Mouse (Mus musculus) megakaryocyte, adult 5-6 weeks (primary cell): ENCODE data around the gene Cnppd1. TPM values are rescaled to one million over a fixed set of nuclear protein-coding genes. Genes with fewer than 3 reads are reported as not detected.

Experiments
- ATAC-seq: 2 replicates; pipeline ENCODE4 v1.8.0; 2016; ENCODE audit warnings: mild to moderate bottlenecking, inconsistent platforms; ENCODE audit not compliant: poor library complexity, severe bottlenecking
- total RNA-seq, 2 experiments: library from RNA; stranded (forward) in 1 of 2; stranded (reverse) in 1 of 2; fragments of 153-499, 151-499 nt in 1 of 2; fragments of 221-1000, 200-1000 nt in 1 of 2; gene quantifications; 2 replicates each; pipeline versions ENCODE4 v1.2.3 to v1.2.4; 2015 to 2017

Gene Cnppd1
- total RNA-seq, 2 experiments from 2014 or later = 31.1 to 50.6 TPM

DNA sequence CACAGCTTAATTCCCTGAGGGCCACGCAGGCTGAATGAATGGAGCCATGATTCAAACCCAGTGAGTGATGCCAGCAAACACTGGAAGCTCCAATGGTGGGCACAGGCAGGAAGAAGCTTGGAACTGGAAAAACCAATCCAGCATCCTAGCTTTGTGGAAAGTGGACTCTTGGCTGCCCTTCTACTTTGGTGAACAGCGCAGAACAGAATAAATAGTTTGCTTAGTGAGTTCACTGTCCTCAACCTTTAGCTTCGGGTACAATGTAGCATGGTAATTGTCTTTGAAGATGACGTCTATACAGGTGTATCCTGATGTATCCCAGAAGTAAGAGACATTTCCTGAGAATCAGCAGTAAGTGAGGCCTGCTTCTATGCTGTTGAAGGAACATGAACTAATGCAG, 6.2 kb upstream of the Cnppd1 start:
- no peak for ATAC-seq

DNA sequence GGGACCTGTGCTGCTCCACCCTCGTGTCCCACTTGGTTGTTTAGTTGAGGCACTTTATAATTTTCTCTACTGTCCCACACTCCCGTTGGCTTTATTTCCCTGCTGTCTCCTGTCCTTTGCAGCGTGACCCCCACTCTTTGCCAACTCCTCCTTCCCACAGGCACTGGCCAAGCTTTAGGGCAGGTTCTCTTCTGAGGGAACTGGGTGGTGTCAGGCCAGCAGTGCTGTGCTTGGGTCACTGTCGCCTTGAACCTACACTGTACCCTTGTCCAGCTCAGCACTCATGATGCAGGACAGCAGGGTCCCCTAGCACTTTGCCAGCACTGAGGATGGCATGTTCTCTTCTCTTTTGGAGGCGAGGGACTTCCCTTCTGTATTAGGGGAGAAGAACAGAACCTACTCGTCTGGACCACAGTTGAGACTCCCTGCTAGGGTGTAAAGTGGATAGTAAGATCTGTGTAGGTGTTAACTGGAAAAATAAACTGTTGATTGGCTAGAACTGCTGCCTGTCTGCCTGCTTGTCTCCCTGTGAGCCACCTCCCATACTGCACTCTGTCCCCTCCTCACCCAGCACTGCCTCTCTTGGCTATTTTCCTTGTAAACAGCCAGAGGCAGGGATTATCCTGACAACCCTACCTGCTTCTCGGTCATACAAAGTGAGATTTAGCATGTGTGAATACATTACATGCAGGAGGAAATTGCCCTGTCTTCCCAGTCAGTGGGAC, 5.1 kb upstream of the Cnppd1 start:
- ATAC-seq = no peak

DNA sequence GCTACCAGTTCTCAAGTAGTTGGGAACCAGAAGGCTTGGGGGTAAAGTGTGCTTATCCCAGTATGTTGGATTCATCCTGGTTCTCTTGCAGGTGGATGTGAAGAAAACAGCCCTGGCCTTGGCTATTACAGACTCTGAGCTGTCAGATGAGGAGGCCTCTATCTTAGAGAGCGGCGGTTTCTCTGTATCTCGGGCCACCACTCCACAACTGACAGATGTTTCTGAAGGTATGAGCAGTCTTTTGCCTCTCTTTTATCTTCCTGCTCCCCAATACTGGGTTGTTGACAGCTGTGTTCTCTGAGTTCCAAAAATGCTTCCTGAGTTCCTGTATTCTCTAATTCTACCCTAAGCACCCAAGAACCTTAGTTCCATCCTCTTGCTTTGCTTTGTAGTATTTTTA, 3.1 kb upstream of the Cnppd1 start:
- no peak for ATAC-seq

DNA sequence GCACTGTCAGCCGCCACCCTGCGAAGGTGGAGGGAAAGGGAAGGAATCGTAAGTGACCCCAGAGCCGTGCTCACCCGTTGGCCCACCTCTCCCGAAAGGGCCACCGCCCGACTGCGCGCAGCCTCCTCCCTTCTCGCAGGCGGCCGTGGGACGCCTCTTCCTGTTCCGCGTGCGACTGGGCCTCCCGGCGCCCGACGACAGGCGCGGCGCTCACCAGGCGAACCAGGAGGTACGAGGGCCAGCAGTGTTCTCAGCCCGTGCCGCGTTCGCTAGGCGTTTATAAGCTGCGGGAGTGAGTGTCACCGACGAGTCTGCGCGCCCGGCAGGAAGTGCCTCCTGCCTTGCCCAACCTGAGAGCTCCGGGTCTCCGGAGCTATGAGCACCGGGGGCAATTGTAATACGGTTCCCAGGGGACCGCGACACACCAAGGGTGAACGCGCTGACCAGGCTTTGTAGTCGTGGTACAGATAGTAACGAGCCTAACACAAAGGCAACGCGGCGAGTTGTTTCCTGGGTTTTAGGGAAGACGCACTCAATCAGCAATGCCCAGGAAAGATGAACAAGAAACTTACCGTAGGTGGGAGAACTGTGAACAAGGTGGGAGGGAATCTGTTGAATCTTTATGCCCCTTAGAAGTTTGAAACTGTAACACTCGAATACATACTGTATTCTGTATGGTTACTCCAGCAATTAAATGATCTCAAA, 873 bp downstream of the Cnppd1 start:
- peak; percentile 71 for ATAC-seq

DNA sequence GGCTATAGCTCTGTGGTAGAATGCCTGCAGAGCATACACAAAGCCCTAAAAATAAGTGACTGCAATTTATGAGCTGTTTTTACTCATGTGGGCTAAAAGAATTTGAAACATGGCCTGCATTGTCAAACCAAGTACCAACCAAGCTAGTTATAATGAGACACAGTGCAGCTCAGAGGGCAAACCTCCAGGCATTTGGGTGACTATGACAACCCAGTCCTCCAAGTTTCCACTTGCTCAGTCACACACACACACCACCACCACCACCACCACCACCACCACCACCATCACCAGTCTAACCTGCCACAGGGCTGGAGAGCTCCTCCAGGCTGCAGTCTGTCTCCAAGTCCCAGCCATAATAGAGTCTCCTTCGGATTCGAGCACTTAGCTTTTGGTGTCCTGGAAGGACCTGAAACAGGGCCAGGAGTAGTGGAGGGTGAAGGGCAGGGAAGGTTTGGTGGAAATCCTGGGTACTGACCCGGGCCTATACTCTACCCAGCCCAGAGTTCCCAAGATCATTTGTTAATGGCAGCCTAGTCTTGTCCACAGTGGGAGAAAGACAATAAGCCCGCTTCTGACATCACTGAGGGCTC, 1.8 kb downstream of the Cnppd1 start:
- no peak for ATAC-seq

DNA sequence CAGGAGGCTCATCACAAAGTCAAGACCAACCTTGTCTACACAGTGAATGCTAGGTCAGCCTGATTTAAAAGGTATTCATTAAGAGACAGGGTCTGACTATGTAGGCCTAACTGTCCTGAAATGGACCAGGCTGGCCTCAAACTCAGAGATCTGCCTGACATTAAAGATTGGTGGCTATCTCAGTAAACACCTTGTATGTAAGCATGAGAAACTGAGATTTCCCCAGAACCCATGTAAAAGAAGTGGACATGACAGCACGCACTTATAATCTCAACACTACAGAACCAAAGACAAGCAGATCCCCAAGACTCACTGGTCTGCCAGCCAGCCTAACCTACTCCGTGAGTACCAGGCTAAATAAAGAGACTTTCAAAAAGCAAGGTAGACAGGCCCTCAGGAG, 4.1 kb downstream of the Cnppd1 start:
- ATAC-seq = no peak

DNA sequence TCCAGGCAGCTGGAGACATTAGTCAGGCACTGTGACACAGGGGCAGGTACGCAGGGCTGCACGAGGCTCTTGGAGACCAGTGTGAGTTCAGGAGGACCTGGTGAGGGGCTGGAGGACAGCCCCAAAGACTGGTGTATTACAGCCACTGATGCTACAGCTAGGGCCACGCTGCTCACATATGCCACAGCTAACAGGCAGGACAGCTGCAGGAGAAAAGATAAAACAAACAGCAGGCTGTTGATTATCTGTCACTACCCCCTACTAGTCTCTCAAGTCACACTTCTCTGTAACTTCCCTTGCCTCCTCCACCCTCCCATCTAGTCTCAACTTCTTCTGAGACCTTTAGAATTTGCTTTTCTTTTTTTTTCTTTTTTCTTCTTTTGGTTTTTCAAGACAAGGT, 5.8 kb downstream of the Cnppd1 start:
- no peak for ATAC-seq

DNA sequence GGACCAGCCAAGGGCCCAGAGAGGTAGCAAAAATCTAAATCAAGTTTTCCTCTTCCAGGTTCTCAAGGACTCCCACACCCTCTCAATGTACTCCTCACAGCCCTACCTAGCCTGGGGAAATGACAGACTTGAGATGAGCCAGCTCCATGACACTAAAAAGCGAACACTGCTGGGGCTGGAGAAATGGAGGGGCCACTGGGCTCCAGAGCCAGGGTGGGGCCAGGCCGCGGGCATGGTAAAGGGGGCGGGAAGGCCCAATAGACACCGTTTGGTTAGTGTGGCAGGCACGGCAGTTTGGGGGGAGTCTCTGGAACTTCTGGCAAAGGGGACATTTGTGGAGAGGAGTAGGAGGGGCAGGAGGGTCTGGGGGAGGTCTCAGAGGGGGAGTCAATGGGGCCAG, 6.2 kb downstream of the Cnppd1 start:
- ATAC-seq = no peak

DNA sequence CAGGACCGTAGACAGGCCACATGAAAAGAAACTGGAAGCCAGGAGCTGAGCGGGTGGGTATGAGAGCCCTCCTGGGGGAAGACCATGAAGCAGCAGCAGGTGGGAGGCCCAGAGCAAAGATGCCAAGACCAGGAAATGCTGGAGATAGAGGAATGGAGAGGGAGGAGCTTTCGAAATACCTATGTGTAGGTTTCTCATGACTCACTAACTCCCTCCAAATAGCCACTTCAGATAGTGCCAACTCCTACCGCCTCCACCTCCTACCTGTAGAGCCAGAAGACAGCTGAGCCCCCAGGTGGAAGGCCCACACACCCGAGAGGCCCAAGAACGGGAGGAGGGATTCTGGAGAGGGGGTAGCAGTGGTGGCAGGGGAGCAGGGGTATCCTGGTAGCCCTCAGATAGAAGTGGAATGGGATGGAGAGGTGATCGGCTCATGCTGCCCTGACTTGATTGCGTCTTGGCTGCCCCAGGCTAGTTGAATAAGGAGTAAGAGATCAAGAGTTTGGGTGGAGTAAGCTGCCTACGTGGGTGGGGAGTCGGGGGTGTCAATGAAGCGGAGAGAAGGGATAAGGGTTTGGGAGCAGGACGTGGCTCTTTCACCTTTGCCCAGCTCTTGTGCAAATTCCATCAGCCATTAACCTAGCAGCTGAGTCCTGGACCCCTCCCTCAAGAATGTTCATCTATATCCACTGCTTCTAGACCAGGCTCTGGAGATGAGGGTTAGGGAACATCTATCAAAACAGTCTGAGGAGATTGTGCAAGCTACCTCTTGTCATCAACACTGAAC, 8.9 kb downstream of the Cnppd1 start, which contains the start of gene Slc23a3:
TSS of gene Slc23a3 (minus strand) at position 470 of the 787 bp plus-strand sequence.
- ATAC-seq = no peak

DNA sequence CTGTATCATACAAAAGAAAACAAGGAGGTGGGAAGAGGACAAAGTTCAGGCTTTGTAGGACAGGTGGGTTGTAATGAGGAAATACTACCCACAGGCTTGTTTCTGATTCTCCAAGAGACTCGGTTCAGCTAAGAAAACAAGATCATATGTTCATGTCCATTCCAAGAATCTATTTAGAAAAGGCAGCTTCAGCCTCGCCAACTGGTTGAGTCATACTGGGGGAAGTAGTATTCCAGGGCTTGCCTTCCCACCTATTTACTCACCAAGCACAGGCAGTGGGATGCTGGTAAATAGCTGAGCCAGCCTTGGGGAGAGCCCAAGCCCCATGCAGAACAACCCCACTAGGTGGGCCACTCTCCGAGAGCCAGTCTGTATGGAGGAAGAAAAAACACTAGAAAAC, 13.9 kb downstream of the Cnppd1 start:
- ATAC-seq = no peak

DNA sequence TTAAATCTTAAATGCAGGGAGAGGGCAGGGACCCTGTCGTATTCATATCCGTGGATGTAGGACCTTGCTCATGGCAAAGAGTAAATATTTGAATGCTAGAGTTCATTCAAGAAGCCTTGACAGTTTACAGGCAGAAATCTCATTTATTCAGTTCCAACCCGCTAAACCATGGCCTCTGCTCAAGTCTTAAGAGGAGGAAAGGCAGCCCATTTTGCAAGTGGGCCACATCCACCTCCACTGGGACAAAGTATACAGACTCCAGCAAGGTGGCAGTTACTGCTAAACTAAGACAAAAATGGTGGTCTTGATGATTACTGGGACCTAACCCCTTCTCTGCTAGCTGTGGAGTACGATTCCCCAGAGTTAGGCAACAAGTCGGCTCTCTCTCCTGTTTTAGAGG, 17.1 kb downstream of the Cnppd1 start:
- ATAC-seq = 0 out of 2 replicates have a peak, but pooled peaks have one; percentile 1

DNA sequence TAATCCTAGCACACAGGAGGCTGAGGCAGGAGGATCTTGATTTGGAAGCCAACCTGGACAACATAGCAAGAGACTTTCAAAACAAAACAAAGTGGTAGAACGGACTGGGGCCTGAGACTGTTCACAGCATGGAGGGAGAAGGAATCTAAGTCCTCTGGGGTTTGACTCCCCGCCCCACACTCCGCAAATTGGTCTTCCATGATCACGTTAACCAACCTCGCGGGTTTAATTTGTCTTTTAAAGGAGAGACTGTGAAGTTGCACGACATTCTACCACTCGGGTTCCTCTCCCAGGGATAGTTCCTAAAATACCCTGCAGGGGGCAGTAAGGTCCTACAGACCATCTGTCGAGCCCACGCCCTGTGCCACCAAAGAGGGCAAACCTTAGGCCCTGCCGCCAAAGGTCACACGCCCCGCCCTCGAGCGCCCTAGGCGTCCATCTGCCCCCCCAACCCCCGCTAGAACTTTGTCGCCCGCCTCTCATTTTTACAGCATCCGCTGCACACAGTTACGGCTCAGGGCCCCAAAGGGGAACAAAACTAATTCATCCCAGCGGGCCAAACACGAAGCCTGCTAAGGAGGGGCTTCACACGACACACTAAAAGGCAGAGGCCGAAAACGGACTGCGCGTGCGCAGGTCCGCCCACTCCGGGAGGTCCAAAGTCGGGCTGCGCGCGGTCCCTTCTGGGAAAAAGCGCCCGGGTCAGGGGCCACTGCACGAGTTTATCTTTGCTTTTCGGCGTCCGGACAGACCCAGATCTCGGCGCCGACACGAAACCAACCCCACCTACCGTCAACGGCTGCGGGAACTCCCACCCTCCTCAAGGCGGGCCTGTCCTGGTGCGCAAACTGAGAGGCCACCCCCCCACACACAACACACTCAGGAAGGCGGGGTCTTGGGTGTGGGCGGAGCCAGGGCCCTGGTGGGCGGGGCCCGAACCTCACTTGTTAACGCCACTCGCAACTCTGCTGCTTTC, 17.9 kb downstream of the Cnppd1 start, which contains the start of gene Nhej1:
TSS of gene Nhej1 (minus strand) at position 855 of the 976 bp plus-strand sequence.
- peak; percentile 91 for ATAC-seq

DNA sequence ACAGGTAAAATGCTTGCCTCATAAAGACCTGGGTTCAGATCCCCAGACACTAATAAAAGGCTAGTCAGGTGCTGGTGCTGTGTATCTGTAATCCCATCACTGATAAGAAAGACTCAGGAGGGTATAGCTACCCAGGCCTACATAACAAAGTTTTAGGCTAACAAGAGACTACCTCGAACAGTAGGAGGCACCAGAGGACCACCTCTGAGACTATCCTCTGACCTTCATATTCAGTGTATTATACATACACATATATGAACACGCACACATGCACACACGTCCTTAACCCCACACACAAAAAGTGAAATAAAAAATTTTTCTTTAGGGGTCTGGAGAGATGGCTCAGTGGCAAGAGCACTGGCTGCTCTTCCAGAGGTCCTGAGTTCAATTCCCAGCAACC, 20.3 kb downstream of the Cnppd1 start:
- no peak for ATAC-seq

Other genes with a start within 250 kb of the Cnppd1 start
- not detected in 2 replicates for gene Cryba2, start 249.6 kb downstream of the Cnppd1 start, total RNA-seq (2015)
- gene Cryba2, start 249.6 kb downstream of the Cnppd1 start, total RNA-seq (2017) = not detected in 2 replicates
- gene Cfap65, start 207.1 kb downstream of the Cnppd1 start, total RNA-seq (2015) = not detected in 2 replicates
- gene Cfap65, start 207.1 kb downstream of the Cnppd1 start, total RNA-seq (2017) = not detected in 2 replicates
- gene Ihh, start 191.0 kb downstream of the Cnppd1 start, total RNA-seq (2015) = 0.11 TPM in 1 of 2 replicates, not detected in the other
- not detected in 2 replicates for gene Ihh, start 191.0 kb downstream of the Cnppd1 start, total RNA-seq (2017)
- gene Nhej1, start 17.5 kb downstream of the Cnppd1 start, total RNA-seq (2015) = 6.5 and 11.0 TPM in 2 replicates
- 8.2 and 9.9 TPM in 2 replicates for gene Nhej1, start 17.5 kb downstream of the Cnppd1 start, total RNA-seq (2017)
- gene Slc23a3, start 8.8 kb downstream of the Cnppd1 start, total RNA-seq (2015) = 0.31 TPM in 1 of 2 replicates, not detected in the other
- gene Slc23a3, start 8.8 kb downstream of the Cnppd1 start, total RNA-seq (2017) = not detected in 2 replicates
- 34.9 and 37.0 TPM in 2 replicates for gene Retreg2, start 67 bp upstream of the Cnppd1 start, total RNA-seq (2015)
- 34.8 and 35.9 TPM in 2 replicates for gene Retreg2, start 67 bp upstream of the Cnppd1 start, total RNA-seq (2017)
- gene Zfand2b, start 25.9 kb upstream of the Cnppd1 start, total RNA-seq (2015) = 36.3 and 39.0 TPM in 2 replicates
- gene Zfand2b, start 25.9 kb upstream of the Cnppd1 start, total RNA-seq (2017) = 44.0 and 47.4 TPM in 2 replicates
- gene Abcb6, start 37.7 kb upstream of the Cnppd1 start, total RNA-seq (2015) = 2.5 and 4.0 TPM in 2 replicates
- gene Abcb6, start 37.7 kb upstream of the Cnppd1 start, total RNA-seq (2017) = 3.6 and 5.3 TPM in 2 replicates
- gene Ankzf1, start 49.4 kb upstream of the Cnppd1 start, total RNA-seq (2015) = 6.2 and 7.6 TPM in 2 replicates
- 24.5 and 24.6 TPM in 2 replicates for gene Ankzf1, start 49.4 kb upstream of the Cnppd1 start, total RNA-seq (2017)
- 26.7 and 34.8 TPM in 2 replicates for gene Atg9a, start 49.5 kb upstream of the Cnppd1 start, total RNA-seq (2015)
- gene Atg9a, start 49.5 kb upstream of the Cnppd1 start, total RNA-seq (2017) = 12.8 and 21.3 TPM in 2 replicates
- 7.5 and 8.2 TPM in 2 replicates for gene Glb1l, start 68.1 kb upstream of the Cnppd1 start, total RNA-seq (2015)
- gene Glb1l, start 68.1 kb upstream of the Cnppd1 start, total RNA-seq (2017) = 6.7 and 12.2 TPM in 2 replicates
- gene Stk16, start 68.1 kb upstream of the Cnppd1 start, total RNA-seq (2015) = 99.9 and 101 TPM in 2 replicates
- 71.1 and 84.6 TPM in 2 replicates for gene Stk16, start 68.1 kb upstream of the Cnppd1 start, total RNA-seq (2017)
- gene Tuba4a, start 77.2 kb upstream of the Cnppd1 start, total RNA-seq (2015) = 373 and 391 TPM in 2 replicates
- gene Tuba4a, start 77.2 kb upstream of the Cnppd1 start, total RNA-seq (2017) = 160 and 168 TPM in 2 replicates
- gene A630095N17Rik, start 89.4 kb upstream of the Cnppd1 start, total RNA-seq (2015) = not detected in 2 replicates
- not detected in 2 replicates for gene A630095N17Rik, start 89.4 kb upstream of the Cnppd1 start, total RNA-seq (2017)
- gene Dnajb2, start 93.7 kb upstream of the Cnppd1 start, total RNA-seq (2015) = 1.9 and 2.6 TPM in 2 replicates
- 5.9 and 7.3 TPM in 2 replicates for gene Dnajb2, start 93.7 kb upstream of the Cnppd1 start, total RNA-seq (2017)
- gene Ptprn, start 121.8 kb upstream of the Cnppd1 start, total RNA-seq (2015) = not detected in 2 replicates
- not detected in 2 replicates for gene Ptprn, start 121.8 kb upstream of the Cnppd1 start, total RNA-seq (2017)
- not detected in 2 replicates for gene Resp18, start 135.7 kb upstream of the Cnppd1 start, total RNA-seq (2015)
- not detected in 2 replicates for gene Resp18, start 135.7 kb upstream of the Cnppd1 start, total RNA-seq (2017)
- 26.2 and 32.0 TPM in 2 replicates for gene Dnpep, start 175.3 kb upstream of the Cnppd1 start, total RNA-seq (2015)
- gene Dnpep, start 175.3 kb upstream of the Cnppd1 start, total RNA-seq (2017) = 31.1 and 35.9 TPM in 2 replicates
- not detected in 2 replicates for gene Des, start 217.6 kb upstream of the Cnppd1 start, total RNA-seq (2015)
- gene Des, start 217.6 kb upstream of the Cnppd1 start, total RNA-seq (2017) = not detected in 2 replicates
- not detected in 2 replicates for gene Speg, start 232.6 kb upstream of the Cnppd1 start, total RNA-seq (2015)
- 0.11 TPM in 1 of 2 replicates, not detected in the other for gene Speg, start 232.6 kb upstream of the Cnppd1 start, total RNA-seq (2017)